Mouse (Mus musculus) urinary bladder, adult 2 months (tissue): ENCODE measurements around the gene Ubxn10. TPM values are rescaled to one million over a fixed set of nuclear protein-coding genes. Genes with fewer than 3 reads are reported as not detected.

Experiments used
- polyA plus RNA-seq: library from polyadenylated mRNA; depleted of rRNA; stranded (reverse); fragments of >200 nt; gene quantifications from 2 replicates; pipeline ENCODE4 v1.2.3, GENCODE M21; 2012; rRNA removed

Ubxn10 gene
- polyA plus RNA-seq, 1 experiment, result 0.25 TPM

Other genes starting within 250 kb of the Ubxn10 start
- gene Vwa5b1, start 101.3 kb downstream of the Ubxn10 start, polyA plus RNA-seq, result 0.01 TPM in 2 replicates
- gene Pla2g2c, start 12.4 kb downstream of the Ubxn10 start, polyA plus RNA-seq, result not detected in 2 replicates
- gene Pla2g2f, start 20.5 kb upstream of the Ubxn10 start, polyA plus RNA-seq, result not detected in 2 replicates
- gene Pla2g2d, start 38.6 kb upstream of the Ubxn10 start, polyA plus RNA-seq, result 5.2 and 6.4 TPM in 2 replicates
- gene Pla2g5, start 126.3 kb upstream of the Ubxn10 start, polyA plus RNA-seq, result 0.46 and 0.73 TPM in 2 replicates
- not detected in 2 replicates for gene Gm13030, start 136.8 kb upstream of the Ubxn10 start, polyA plus RNA-seq
- gene Pla2g2e, start 140.8 kb upstream of the Ubxn10 start, polyA plus RNA-seq, result 1.4 and 1.5 TPM in 2 replicates
- gene Otud3, start 176.8 kb upstream of the Ubxn10 start, polyA plus RNA-seq, result 5.0 and 7.0 TPM in 2 replicates
- gene Rnf186, start 229.9 kb upstream of the Ubxn10 start, polyA plus RNA-seq, result 0.43 and 0.61 TPM in 2 replicates
- gene Tmco4, start 235.7 kb upstream of the Ubxn10 start, polyA plus RNA-seq, result 28.8 and 31.0 TPM in 2 replicates